Mouse (Mus musculus) ES-E14 (cell line): Measurements from ENCODE around the gene Angptl1. TPM values are rescaled to one million over a fixed set of nuclear protein-coding genes. Genes with fewer than 3 reads are reported as not detected.

Experiments used
- DNase-seq: peaks from one replicate; pipeline ENCODE4 v3.0.0-alpha.2; 2013; ENCODE audit warnings: low read depth, low spot score
- H3K27ac ChIP-seq: 2 replicates; pipeline ENCODE4 v1.5.1; 2012; ENCODE audit warnings: low read depth, mild to moderate bottlenecking, low read length, moderate library complexity, mixed read lengths; ENCODE audit not compliant: poor library complexity, insufficient read depth, severe bottlenecking
- H3K36me3 ChIP-seq: 2 replicates; pipeline ENCODE4 v1.6.1; 2012; ENCODE audit warnings: mild to moderate bottlenecking, low read length, moderate library complexity, mixed read lengths; ENCODE audit not compliant: control insufficient read depth, poor library complexity, insufficient read depth, severe bottlenecking
- H3K4me1 ChIP-seq, 2 experiments: fragments of 150-350 bp in 1 of 2; sonication (generic) in 1 of 2; 2 replicates each; pipeline ENCODE4 v1.6.1; 2012; ENCODE audit warnings: low read length in 2 of 2, mild to moderate bottlenecking in 1 of 2, mixed read lengths in 1 of 2; ENCODE audit not compliant: control insufficient read depth in 2 of 2, insufficient read depth in 2 of 2, poor library complexity in 1 of 2
- H3K4me3 ChIP-seq, 2 experiments: fragments of 150-350 bp in 1 of 2; sonication (generic) in 1 of 2; 2 replicates each; pipeline ENCODE4 v1.5.1; 2012; ENCODE audit warnings: low read length in 2 of 2, low read depth in 1 of 2, mild to moderate bottlenecking in 1 of 2, mixed read lengths in 1 of 2; ENCODE audit not compliant: insufficient read depth in 1 of 2, poor library complexity in 1 of 2, severe bottlenecking in 1 of 2
- H3K9ac ChIP-seq: 2 replicates; pipeline ENCODE4 v1.6.1; 2012; ENCODE audit warnings: low read depth, mild to moderate bottlenecking, low read length, mixed read lengths; ENCODE audit not compliant: poor library complexity, insufficient read depth, severe bottlenecking
- H3K9me3 ChIP-seq: fragments of 150-350 bp; sonication (generic); 2 replicates; pipeline ENCODE4 v1.6.1; 2012; ENCODE audit warnings: low read depth, mild to moderate bottlenecking, low read length; ENCODE audit not compliant: control insufficient read depth, insufficient read depth
- CHD2 ChIP-seq: IDR thresholded peaks from 2 replicates; pipeline ENCODE4 v1.6.1; 2014; ENCODE audit warnings: mild to moderate bottlenecking, low read depth, low read length, inconsistent platforms
- HCFC1 ChIP-seq: IDR thresholded peaks from 2 replicates; pipeline ENCODE4 v1.6.1; 2012; ENCODE audit warnings: low read length, inconsistent platforms, borderline replicate concordance; ENCODE audit not compliant: insufficient read depth
- MAFK ChIP-seq: IDR thresholded peaks from 2 replicates; pipeline ENCODE4 v1.6.1; 2014; ENCODE audit warnings: mild to moderate bottlenecking, low read depth, low read length, inconsistent platforms; ENCODE audit not compliant: insufficient read depth
- ZC3H11A ChIP-seq: IDR thresholded peaks from 2 replicates; pipeline ENCODE4 v1.6.1; 2012; ENCODE audit warnings: low read depth, mild to moderate bottlenecking, inconsistent platforms, low read length, borderline replicate concordance
- ZNF384 ChIP-seq: IDR thresholded peaks from 2 replicates; pipeline ENCODE4 v1.6.1; 2012; ENCODE audit warnings: low read depth, low read length, inconsistent platforms
- in situ Hi-C, 2 experiments: fragments of 600-800 bp; cut with MboI; formaldehyde crosslinking; loops; one replicate each; pipeline ENCODE4 v1.15.1; 2025; ENCODE audit warnings: low sequenced_read_pairs in 2 of 2, inconsistent platforms in 1 of 2; ENCODE audit not compliant: unreplicated experiment in 2 of 2
- total RNA-seq: library from RNA; depleted of rRNA; stranded (reverse); fragments of 300-350 nt; gene quantifications from 2 replicates; pipeline ENCODE4 v1.2.3, GENCODE M21; 2012

Angptl1 gene
- total RNA-seq, 1 experiment, result 0.13 TPM

- Histone ChIP-seq H3K9ac (no peak overlapping the region), H3K36me3 (no peaks in the 10 kb centered on the region; the same call in 1 of the 2 replicates), H3K4me3 (no peak overlapping the region), H3K4me1 (no peaks in the 10 kb centered on the region), H3K9me3 (no peaks in the 10 kb centered on the region), H3K27ac (no peak overlapping the region)
- DNase-seq, result no peak
- in situ Hi-C loops, result no loop called here
- TF ChIP-seq HCFC1, result no peak
- TF ChIP-seq ZNF384, result no peak
These were observed 25.4 kb downstream of the Angptl1 start for GRCm38 (mm10) chr1:156863726-156864125.

- no peaks in the 10 kb centered on the region for H3K4me1 ChIP-seq
- DNase-seq, result no peak
- TF ChIP-seq HCFC1, result no peak
- no peak overlapping the region for H3K27ac ChIP-seq
- no peak overlapping the region for H3K9ac ChIP-seq
- H3K36me3 ChIP-seq, result no peaks in the 10 kb centered on the region; the same call in 1 of the 2 replicates
- H3K4me3 ChIP-seq, result no peak overlapping the region
- H3K9me3 ChIP-seq, result no peaks in the 10 kb centered on the region
- in situ Hi-C loops, result no loop called here
These were observed 25.9 kb downstream of the Angptl1 start for GRCm38 (mm10) chr1:156864240-156864639.

- Histone ChIP-seq H3K4me1 (no peaks in the 10 kb centered on the region), H3K9me3 (no peaks in the 10 kb centered on the region), H3K4me3 (no peak overlapping the region), H3K27ac (no peak overlapping the region), H3K9ac (no peak overlapping the region), H3K36me3 (no peaks in the 10 kb centered on the region)
- TF ChIP-seq MAFK, result no peak
- no peak for TF ChIP-seq ZC3H11A
- no peak for TF ChIP-seq CHD2
- no peak for TF ChIP-seq ZNF384
- no peak for TF ChIP-seq HCFC1
- in situ Hi-C loops, result no loop called here
- no peak for DNase-seq
These were observed 31.7 kb downstream of the Angptl1 start for GRCm38 (mm10) chr1:156870028-156870427.

GRCm38 (mm10) chr1:156870616-156871015 is 32.3 kb downstream of the Angptl1 start:
- no peak for DNase-seq
- Histone ChIP-seq H3K4me1 (no peaks in the 10 kb centered on the region), H3K36me3 (no peaks in the 10 kb centered on the region), H3K27ac (no peak overlapping the region), H3K9ac (no peak overlapping the region), H3K9me3 (no peaks in the 10 kb centered on the region), H3K4me3 (no peak overlapping the region)
- in situ Hi-C loops, result no loop called here
- TF ChIP-seq ZNF384 (0 out of 2 replicates have a peak, but pooled peaks have one; percentile 19), MAFK (no peak)

- in situ Hi-C loops, result no loop called here
- DNase-seq, result no peak
- Histone ChIP-seq H3K27ac (no peak overlapping the region), H3K9ac (no peak overlapping the region), H3K4me3 (no peak overlapping the region), H3K4me1 (no peaks in the 10 kb centered on the region), H3K36me3 (peaks cover 14% of the 10 kb centered on the region), H3K9me3 (no peaks in the 10 kb centered on the region)
- TF ChIP-seq ZNF384 (no peak), MAFK (no peak), ZC3H11A (no peak), HCFC1 (no peak), CHD2 (no peak)
These were observed 46.4 kb downstream of the Angptl1 start for GRCm38 (mm10) chr1:156884782-156885181.
